Mouse (Mus musculus) 416B (cell line): ENCODE measurements at regions not wholly inside any gene's neighbourhood (a gene's known extent, or its start where the extent isn't known, plus 50 kb on each side); places are given as distances from the start of the nearest gene placed in this dataset.

Source experiments
- DNase-seq: peaks from one replicate; pipeline ENCODE4 v3.0.0; 2011; ENCODE audit warnings: low read depth

- DNase-seq: no peak
These were observed 124.2 kb upstream of the Tent5a start for GRCm38 (mm10) chr9:85451349-85451748.

- no peak for DNase-seq
These were observed 123.7 kb upstream of the Tent5a start for GRCm38 (mm10) chr9:85450877-85451276.

GRCm38 (mm10) chr9:85449493-85449892, 122.3 kb upstream of the Tent5a start:
- no peak for DNase-seq

- DNase-seq: no peak
These were observed 115.8 kb upstream of the Tent5a start for GRCm38 (mm10) chr9:85442761-85443505.

GRCm38 (mm10) chr9:85439664-85440063, 112.5 kb upstream of the Tent5a start:
- DNase-seq: no peak

- DNase-seq: no peak
These were observed 105.1 kb upstream of the Tent5a start for GRCm38 (mm10) chr9:85432220-85432619.

- DNase-seq: no peak
These were observed 99.7 kb upstream of the Tent5a start for GRCm38 (mm10) chr9:85426809-85427208.

- no peak for DNase-seq
These were observed 96.8 kb upstream of the Tent5a start for GRCm38 (mm10) chr9:85423908-85424307.

GRCm38 (mm10) chr9:85414391-85414790, 87.2 kb upstream of the Tent5a start:
- no peak for DNase-seq

- DNase-seq: peak; percentile 38
These were observed 86.7 kb upstream of the Tent5a start for GRCm38 (mm10) chr9:85413813-85414212.

GRCm38 (mm10) chr9:85410643-85411296, 83.6 kb upstream of the Tent5a start:
- peak; percentile 63 for DNase-seq

GRCm38 (mm10) chr9:85409974-85410506, 82.9 kb upstream of the Tent5a start:
- no peak for DNase-seq

- no peak for DNase-seq
These were observed 81.3 kb upstream of the Tent5a start for GRCm38 (mm10) chr9:85408461-85408860.

GRCm38 (mm10) chr9:85407592-85407991, 80.4 kb upstream of the Tent5a start:
- DNase-seq: no peak

GRCm38 (mm10) chr9:85401736-85402135, 74.6 kb upstream of the Tent5a start:
- no peak for DNase-seq

- DNase-seq: no peak
These were observed 73.6 kb upstream of the Tent5a start for GRCm38 (mm10) chr9:85400600-85401313.

- DNase-seq: no peak
These were observed 67.8 kb upstream of the Tent5a start for GRCm38 (mm10) chr9:85394975-85395374.

- DNase-seq: peak; percentile 14
These were observed 64.1 kb upstream of the Tent5a start for GRCm38 (mm10) chr9:85391283-85391682.

- no peak for DNase-seq
These were observed 61.7 kb upstream of the Tent5a start for GRCm38 (mm10) chr9:85388775-85389393.

GRCm38 (mm10) chr9:85382413-85382812, 55.3 kb upstream of the Tent5a start:
- no peak for DNase-seq

GRCm38 (mm10) chr9:85380756-85381155, 53.6 kb upstream of the Tent5a start:
- no peak for DNase-seq

- peak; percentile 32 for DNase-seq
These were observed 52.0 kb upstream of the Tent5a start for GRCm38 (mm10) chr9:85379135-85379534.
